Mouse (Mus musculus) right cerebral cortex, adult 2 months (tissue): ENCODE data around the gene Thsd4.
A peak's percentile ranks its signal among the peaks of the same experiment; 100 is the strongest.

Source experiments
- DNase-seq, 2 experiments: peaks; one replicate each; pipeline ENCODE4 v3.0.0; 2021 to 2022; ENCODE audit warnings: low spot score in 2 of 2

Thsd4 gene

GRCm38 (mm10) chr9:60071620-60072263 is 450.1 kb downstream of the Thsd4 start:
- no peak for DNase-seq

DNA sequence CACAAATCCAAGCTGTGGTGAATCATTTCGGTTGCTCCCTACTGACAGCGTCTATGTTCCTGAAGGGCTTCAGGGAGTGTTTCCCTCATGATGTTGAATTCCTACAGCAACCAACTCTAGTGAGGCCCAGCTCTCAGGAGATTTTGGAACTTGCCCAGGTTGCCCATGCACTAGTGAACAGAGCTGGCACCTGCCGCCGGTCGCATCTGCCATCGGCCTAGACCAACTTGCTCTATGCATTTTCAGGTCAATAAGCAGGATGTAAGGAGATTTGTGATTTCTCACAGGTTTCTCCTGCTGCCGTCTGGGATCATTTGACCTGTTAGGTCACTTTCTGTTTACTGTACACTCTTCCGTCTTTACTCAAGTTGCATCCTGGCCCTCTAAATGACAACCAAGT is 454.6 kb downstream of the Thsd4 start:
- no peak for DNase-seq

DNA sequence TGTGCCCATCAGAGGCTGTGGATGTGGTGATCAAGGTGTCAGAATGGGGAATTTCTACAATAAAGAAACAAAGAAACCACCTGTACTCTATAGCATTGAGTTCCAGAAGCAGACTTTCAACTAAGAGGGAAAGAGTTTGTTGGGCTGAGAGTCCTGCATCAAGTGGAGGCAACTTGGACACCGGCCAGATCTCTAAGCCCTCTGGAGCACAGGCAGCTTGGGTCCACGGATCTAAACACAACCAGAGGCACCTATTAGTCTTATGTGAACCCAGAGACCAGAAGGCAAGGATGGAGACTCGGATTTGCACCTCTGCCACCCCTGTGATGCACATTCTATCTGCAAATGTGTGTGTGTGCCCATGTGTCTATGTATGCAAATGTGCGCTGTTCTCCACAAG is 456.7 kb downstream of the Thsd4 start:
- no peak for DNase-seq

DNA sequence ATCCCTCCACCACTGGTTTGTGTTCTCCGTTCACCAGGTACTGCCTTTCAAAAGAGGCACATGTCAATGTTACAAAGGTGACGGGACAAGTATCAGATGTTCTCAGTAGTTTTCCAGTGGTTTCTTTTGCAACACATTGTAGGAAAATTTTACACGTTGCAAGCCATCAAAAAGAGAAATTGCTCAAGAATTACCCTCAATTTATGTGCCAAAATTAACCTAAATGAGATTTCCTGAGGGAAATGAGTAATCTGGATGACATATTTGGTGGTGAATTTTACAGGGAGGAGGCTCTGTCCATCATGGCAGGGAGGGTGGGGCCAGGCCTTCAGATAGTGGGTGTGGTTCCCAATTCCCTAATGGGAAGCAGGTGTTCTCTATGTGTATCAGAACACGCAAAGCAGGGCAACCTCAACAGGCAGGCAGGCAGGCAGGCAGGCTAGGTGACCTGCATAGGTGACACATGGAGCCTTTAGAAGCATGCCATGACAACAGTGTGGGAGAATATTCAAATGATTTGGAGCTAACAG is 458.6 kb downstream of the Thsd4 start:
- DNase-seq: no peak

DNA sequence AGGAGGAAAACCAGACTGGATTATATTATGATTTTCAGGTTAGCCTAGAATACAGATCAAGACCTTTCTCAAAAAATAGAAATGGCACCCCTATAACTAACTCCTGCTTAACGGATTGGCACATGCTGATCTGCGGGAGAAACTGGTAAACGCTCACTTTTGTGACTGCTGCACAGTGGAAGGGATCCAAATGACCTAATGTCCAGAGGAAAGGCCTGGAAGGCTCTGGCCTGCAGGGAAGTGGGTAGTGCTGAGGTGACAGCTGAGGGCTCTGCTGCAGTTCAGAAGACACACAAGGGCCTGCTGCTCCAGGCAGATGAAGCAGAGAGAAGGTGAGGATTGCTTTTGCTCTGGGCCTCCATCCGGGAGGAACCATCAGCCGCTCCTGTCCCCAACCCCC is 465.7 kb downstream of the Thsd4 start:
- DNase-seq: no peak

DNA sequence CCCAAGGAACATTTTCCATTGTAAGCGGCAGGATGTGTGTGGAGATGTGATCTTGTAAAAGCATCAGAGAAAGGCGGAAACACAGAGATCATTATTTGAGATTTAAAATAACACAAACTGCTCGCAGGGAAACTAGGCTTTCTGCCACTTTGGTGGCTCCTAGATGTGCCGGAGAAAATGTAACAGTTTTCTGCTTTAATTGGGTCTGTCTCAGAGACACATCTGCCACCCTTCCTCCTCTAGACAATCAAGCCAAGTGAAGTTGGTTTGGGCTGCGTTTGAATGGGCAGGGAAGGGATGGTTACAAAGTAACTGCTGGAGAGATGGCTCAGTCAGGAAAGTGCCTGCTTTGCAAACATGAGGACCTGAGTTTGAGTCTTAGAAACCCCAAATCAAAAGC is 466.9 kb downstream of the Thsd4 start:
- peak; percentile 59 to 60 for DNase-seq

- no peak for DNase-seq
Measured at GRCm38 (mm10) chr9:60053117-60053516, 468.7 kb downstream of the Thsd4 start.

DNA sequence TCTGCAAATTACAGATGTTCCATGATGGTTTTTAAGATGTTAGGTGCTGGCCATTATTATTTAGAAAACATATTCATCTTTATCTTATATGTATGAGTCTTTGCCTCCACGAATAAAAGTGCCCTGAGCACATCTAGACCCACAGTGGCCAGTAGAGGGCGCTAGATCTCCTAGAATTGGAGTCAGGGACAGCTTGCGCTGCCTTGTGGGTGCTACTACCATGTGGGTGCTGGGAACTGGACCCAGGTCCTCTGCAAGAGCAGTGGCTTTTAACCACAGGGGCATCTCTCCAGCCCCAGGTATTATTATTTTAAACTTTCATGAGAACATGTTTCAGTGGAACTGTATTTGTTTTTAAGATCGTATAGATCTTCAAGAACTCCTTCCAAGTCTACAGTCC is 469.4 kb downstream of the Thsd4 start:
- no peak for DNase-seq

DNA sequence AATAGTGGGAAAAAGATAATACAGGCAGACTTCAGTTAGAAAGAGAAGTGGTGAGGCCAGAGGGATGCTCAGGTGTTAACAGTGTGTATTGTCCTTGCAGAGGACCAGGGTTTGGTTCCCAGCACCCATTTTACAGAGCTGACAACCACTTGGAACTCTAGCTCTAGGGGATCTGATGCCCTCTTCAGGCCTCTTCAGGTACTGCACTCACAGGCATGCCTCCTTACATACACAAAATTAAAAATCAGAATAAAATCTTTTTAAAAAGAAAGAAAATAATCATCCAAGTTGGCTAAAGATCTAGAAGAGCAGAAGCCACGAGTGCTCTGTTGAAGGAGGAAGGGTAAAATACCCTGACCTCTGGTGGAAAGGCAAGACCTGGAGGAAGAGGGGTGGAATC is 478.7 kb downstream of the Thsd4 start:
- DNase-seq: no peak

DNA sequence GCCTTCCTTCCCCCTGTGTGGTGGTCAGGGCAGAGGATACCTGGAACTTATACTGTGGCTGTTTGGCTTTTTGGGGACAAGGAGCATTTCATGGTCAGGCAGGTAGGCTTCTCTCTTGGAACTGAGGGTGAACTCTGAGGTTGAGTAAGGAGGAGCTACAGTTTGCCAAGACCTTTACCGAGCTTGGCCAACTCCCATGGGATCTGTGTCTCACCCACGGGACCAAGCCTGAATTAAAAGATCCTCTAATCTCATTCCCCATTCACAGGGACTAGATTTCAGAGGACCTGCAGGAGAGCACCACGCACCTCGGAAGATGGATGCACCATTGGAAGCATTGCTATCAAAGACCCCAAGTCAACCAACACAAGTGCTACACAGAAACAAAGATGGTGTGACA is 487.0 kb downstream of the Thsd4 start:
- no peak for DNase-seq

GRCm38 (mm10) chr9:60027234-60027633 is 494.6 kb downstream of the Thsd4 start:
- DNase-seq: no peak

DNA sequence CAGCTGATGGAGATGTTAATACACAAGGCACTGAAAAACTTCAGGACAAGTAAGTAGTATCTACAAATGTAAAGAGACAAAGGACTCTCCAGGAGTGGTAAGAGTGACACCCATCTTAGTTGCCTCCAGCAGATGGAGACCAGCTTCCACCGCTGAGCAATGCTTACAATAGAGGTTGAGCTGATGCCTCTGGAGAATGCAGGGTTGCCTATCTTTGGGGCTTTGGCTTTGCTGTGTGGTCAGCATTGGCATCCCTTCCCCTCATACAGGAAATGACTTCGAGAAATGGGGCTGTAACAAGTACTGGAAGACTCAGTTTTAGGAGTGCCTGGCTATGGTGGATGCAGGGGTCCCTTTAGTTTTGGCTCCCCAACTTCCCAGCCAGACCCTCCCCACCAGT is 495.1 kb downstream of the Thsd4 start:
- no peak for DNase-seq

DNA sequence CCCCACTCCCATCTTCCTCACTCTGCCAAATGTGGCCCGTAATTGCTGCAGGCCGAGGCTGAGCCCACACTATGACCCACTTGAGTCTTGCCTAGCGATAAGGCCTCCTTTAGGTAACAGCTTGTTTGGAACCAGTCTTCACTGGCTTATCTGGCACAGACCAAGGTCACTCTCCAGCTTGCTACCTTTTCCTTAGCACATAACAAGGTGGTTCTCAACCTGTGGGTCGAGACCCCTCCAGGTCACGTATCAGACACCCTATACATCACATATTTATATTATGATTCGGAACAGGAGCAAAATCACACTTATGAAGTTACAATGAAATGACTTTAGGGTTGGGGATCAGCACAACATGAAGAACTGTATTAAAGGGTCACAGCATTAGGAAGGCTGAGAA is 495.9 kb downstream of the Thsd4 start:
- no peak for DNase-seq

DNA sequence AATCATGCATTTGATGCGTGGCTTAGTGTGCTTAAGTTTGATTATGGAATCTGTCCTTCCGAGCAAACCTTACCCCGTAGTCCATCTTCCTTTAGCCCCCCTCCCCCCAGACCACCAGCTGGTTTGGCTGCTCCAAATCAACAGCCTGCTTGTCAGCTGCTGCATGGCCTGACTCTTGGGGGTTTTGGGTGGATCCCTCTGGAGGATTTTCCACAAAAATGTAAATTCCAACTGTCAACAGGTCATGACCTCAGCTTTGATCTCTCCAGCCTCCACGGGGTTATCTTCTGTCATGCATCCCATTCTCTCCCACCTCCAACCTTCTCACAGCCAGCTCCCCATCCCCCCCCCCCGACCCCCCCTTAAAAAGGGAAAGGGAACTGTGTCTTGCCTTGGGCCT is 496.9 kb downstream of the Thsd4 start:
- no peak for DNase-seq

DNA sequence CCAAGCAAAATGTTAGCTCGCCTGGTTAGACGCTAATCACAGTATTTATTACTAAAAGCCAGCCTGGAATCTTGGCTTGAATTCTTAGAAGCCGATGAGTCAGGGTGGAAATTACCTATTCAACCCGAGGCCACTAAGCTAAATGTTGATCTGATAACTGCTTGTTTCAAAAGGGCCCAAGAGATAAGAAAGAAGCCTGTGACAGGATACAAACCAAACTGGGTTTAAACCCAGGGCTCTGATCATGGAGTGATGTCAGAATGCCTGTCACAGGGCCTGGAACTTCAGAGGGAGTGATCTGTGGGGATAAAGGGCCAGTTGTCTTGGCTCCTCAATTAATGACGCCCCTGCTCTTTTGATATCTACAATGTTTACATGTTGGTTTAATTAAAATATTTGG is 497.3 kb downstream of the Thsd4 start:
- DNase-seq: no peak

GRCm38 (mm10) chr9:60022331-60022730 is 499.5 kb downstream of the Thsd4 start:
- DNase-seq: no peak

DNA sequence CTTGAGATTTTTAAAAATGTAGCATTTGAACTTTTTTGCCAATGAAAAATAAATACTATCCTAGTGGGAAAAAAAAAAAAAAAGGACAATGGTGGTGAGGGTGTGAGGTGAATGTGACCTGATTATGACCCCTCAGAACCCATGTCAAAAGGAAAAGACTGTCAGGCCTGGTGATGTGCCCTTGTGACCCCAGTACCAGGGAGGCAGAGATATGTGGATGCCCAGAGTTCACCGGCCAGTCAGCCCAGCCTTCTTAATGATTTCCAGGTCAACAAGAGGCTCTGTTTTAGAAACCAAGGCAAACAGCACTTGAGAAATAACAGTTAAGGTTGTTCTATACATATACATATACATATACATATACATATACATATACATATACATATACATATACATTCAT is 501.4 kb downstream of the Thsd4 start:
- DNase-seq: no peak

- DNase-seq: no peak
Measured at GRCm38 (mm10) chr9:60010285-60010684, 511.6 kb downstream of the Thsd4 start.

- no peak for DNase-seq
Measured at GRCm38 (mm10) chr9:60008936-60009335, 512.9 kb downstream of the Thsd4 start.

GRCm38 (mm10) chr9:60002323-60002722 is 519.5 kb downstream of the Thsd4 start:
- DNase-seq: no peak

- DNase-seq: no peak
Measured at GRCm38 (mm10) chr9:60001444-60001843, 520.4 kb downstream of the Thsd4 start.

DNA sequence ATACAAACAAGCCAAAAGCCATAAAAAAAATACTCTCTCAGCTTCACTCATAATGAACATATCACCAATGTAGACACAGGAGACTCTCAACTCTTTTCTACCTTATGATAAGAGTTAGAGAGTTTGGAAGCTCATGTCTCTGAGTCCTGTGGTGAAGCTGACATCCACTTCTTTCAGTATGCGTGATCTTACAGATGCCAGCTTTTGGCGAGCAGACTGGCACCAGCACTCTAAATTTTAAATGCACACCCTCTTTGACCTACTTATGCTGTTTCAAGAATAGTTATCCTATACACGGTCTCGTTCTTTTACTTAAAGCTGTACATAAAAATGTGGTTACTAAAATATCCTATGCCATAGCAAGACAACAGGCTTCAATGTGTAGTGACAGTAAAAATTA is 524.1 kb downstream of the Thsd4 start:
- DNase-seq: no peak

DNA sequence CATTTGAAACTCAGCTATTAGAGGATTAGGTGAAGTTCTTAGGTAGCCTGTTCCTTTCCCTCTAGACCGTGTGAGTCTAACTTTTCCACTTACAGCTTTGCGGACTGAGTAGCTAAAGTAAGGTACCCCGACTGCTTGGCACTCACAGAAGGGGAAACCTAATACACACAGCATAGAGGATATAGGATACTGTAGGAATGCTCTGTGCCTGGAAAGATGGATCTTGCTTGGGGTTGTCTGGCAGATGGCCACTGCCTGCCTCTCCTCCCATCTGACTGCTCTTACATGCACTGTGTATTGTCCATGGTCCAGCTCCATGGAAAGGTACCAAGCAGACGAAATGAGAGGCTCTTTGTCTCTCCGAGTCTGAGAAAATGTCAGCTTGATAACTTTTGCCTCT is 530.4 kb downstream of the Thsd4 start:
- no peak for DNase-seq

DNA sequence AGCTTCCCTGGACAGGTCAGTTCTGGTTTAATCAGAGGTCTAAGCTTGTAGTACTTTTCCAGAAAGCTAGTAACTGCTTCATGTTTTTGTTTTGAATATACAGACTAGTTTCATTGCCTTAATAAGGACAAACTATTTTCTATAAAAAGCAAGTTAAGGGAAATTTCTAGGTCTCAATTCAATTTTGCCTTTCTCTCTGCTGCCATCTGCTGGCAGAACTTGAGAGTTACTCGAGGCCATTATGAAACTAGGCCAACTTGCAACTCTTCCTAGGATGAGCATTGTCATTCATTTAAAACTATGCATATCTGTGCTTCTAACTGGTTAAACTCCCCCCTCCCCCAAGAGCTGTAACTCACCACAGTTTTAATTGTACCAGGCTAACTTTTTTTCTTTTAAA is 532.0 kb downstream of the Thsd4 start:
- peak; percentile 79 to 87 for DNase-seq
